Mouse (Mus musculus) effector memory CD4-positive, alpha-beta T cell, adult 5 months (primary cell): Measurements from ENCODE around the gene Tfap2c. TPM values are rescaled to one million over a fixed set of nuclear protein-coding genes. Genes with fewer than 3 reads are reported as not detected.

Source experiments
- polyA plus RNA-seq: library from polyadenylated mRNA; unstranded; fragments of 100-300 nt; shearing (Covaris generic); gene quantifications from one replicate; pipeline ENCODE4 v1.2.1, GENCODE M21; 2017

The Tfap2c gene
- not detected for polyA plus RNA-seq

DNA sequence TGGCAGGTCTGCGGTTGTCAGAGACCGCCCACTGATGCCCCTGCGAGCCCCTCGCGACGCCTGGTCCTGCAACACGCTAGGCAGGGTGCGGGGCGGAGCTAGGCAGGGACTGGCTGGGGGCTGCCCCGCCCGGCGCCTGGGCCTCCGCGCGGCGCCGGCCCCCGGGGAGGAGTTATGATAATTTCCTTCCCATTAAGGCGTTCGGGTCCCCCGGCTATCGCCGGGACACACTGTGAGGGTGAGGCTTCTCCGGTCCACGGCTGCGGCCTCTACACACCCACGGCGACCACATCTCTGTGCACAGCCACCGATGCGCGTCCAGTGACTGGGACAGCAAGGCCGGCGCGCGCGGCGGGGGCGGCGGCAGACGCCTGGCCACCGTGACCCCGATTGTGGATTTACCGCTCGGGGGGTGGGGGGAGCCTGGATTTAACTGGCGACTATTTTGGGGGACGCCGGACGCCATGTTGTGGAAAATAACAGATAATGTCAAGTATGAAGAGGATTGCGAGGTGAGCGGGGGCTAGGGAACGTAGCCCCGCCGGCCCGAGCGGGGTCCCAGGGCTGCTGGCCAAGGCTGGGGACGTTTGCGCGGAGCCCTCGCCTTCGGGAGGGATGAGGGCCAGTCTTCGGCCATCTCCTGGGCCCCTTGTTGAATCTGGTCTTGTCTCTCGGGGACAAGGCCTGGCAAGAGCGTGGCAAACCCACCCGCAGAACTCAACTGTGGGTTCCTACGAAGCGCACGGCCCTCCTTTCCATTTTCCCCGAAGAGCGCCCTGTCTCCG is at the start of gene Tfap2c:
TSS of gene Tfap2c (plus strand) at position 223 of the 785 bp plus-strand sequence.

Other genes with a start within 250 kb of the Tfap2c start
- 11.4 TPM for gene Fam210b, start 204.0 kb upstream of the Tfap2c start, polyA plus RNA-seq
- gene Aurka, start 179.1 kb upstream of the Tfap2c start, polyA plus RNA-seq = 2.5 TPM
- 13.1 TPM for gene Cstf1, start 178.9 kb upstream of the Tfap2c start, polyA plus RNA-seq
- gene Cass4, start 155.8 kb upstream of the Tfap2c start, polyA plus RNA-seq = 2.2 TPM
- gene Rtf2, start 109.0 kb upstream of the Tfap2c start, polyA plus RNA-seq = 69.9 TPM
- gene Gcnt7, start 91.0 kb upstream of the Tfap2c start, polyA plus RNA-seq = 3.5 TPM
- not detected for gene Fam209, start 77.1 kb upstream of the Tfap2c start, polyA plus RNA-seq